Mouse (Mus musculus): ENCODE results near the gene Cmtr2. TPM values are rescaled to one million over a fixed set of nuclear protein-coding genes. Genes with fewer than 3 reads are reported as not detected.

The Cmtr2 gene
- polyA plus RNA-seq (2014; fragmentation: Illumina TruSeq; extraction: RNeasy Lipid Tissue Mini Kit (QIAGEN cat#74804); ENCODE audit: low replicate concordance): 4.6 TPM

GRCm38 (mm10) chr8:110215365-110215764 is at the start of gene Cmtr2:
TSS of gene Cmtr2 (plus strand) at chr8:110215665.

GRCm38 (mm10) chr8:110168046-110168445 is 47.4 kb upstream of the Cmtr2 start, which contains the start of gene Calb2:
TSS of gene Calb2 (minus strand) at chr8:110168210.

DNA sequence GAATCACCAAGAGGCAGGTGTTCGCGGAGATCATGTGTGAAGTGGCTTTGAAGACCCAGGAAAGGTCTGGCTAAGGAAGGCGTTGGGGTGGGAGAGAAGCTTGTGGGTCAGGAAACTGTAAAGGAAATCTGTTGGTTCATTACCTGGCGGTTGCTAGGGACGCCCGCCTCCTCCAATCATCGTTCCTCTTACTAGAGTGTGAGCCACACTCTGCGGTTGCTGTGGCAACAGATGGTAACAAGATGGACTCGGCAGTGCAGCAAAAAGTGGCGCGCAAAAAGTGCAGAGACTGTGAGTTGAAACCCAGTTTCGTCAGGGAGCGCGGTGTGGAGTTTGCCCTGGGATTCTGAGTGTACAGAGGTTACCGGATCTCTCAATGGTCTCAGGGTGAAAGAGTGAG is 51.3 kb downstream of the Cmtr2 start, which contains the start of gene Hydin:
Gene Hydin (plus strand): TSS at position 237 of the 400 bp plus-strand sequence.

Other genes starting within 250 kb of the Cmtr2 start
- gene Tat, start 225.2 kb upstream of the Cmtr2 start, polyA plus RNA-seq (2014; fragmentation: Illumina TruSeq; extraction: RNeasy Lipid Tissue Mini Kit (QIAGEN cat#74804); ENCODE audit: low replicate concordance): not detected
- 8.7 TPM for gene Chst4, start 175.9 kb upstream of the Cmtr2 start, polyA plus RNA-seq (2014; fragmentation: Illumina TruSeq; extraction: RNeasy Lipid Tissue Mini Kit (QIAGEN cat#74804); ENCODE audit: low replicate concordance)
- 8.8 TPM for gene Zfp612, start 135.9 kb upstream of the Cmtr2 start, polyA plus RNA-seq (2014; fragmentation: Illumina TruSeq; extraction: RNeasy Lipid Tissue Mini Kit (QIAGEN cat#74804); ENCODE audit: low replicate concordance)
- gene Gm21964, start 114.5 kb upstream of the Cmtr2 start, polyA plus RNA-seq (2014; fragmentation: Illumina TruSeq; extraction: RNeasy Lipid Tissue Mini Kit (QIAGEN cat#74804); ENCODE audit: low replicate concordance): not detected
- gene Gm17720, start 112.9 kb upstream of the Cmtr2 start, polyA plus RNA-seq (2014; fragmentation: Illumina TruSeq; extraction: RNeasy Lipid Tissue Mini Kit (QIAGEN cat#74804); ENCODE audit: low replicate concordance): not detected
- 6.1 TPM for gene Calb2, start 47.5 kb upstream of the Cmtr2 start, polyA plus RNA-seq (2014; fragmentation: Illumina TruSeq; extraction: RNeasy Lipid Tissue Mini Kit (QIAGEN cat#74804); ENCODE audit: low replicate concordance)
- not detected for gene Hydin, start 51.3 kb downstream of the Cmtr2 start, polyA plus RNA-seq (2014; fragmentation: Illumina TruSeq; extraction: RNeasy Lipid Tissue Mini Kit (QIAGEN cat#74804); ENCODE audit: low replicate concordance)